Mouse (Mus musculus) limb, embryonic 14.5 days (tissue): Measurements from ENCODE around the gene Prdx5. TPM values are rescaled to one million over a fixed set of nuclear protein-coding genes. Genes with fewer than 3 reads are reported as not detected.

Experiments used
- ATAC-seq: fragments of 200-750 bp; cut with Nextera tagmentation; 2 replicates; pipeline ENCODE4 v1.8.0; 2017; ENCODE audit warnings: low read depth, moderate number of reproducible peaks, moderate TSS enrichment; ENCODE audit not compliant: low FRiP score
- DNase-seq: peaks from one replicate; pipeline ENCODE4 v3.0.0-alpha.2; 2015; ENCODE audit warnings: low spot score
- H3K27ac ChIP-seq: fragments of 300-500 bp; sonication (generic); replicated peaks from 2 replicates; pipeline ENCODE4 v1.5.1; 2014; ENCODE audit warnings: low read depth, mild to moderate bottlenecking, low read length, moderate library complexity, mixed read lengths
- H3K27me3 ChIP-seq: fragments of 300-500 bp; sonication (generic); 2 replicates; pipeline ENCODE4 v1.6.1; 2014; ENCODE audit warnings: low read length, mixed read lengths; ENCODE audit not compliant: control insufficient read depth, insufficient read depth
- H3K36me3 ChIP-seq: fragments of 300-500 bp; sonication (generic); 2 replicates; pipeline ENCODE4 v1.6.1; 2014; ENCODE audit warnings: mild to moderate bottlenecking, low read length, moderate library complexity, mixed read lengths; ENCODE audit not compliant: control insufficient read depth, insufficient read depth
- H3K4me1 ChIP-seq: fragments of 300-500 bp; sonication (generic); 2 replicates; pipeline ENCODE4 v1.6.1; 2014; ENCODE audit warnings: antibody characterized with exemption, low read length, mixed read lengths; ENCODE audit not compliant: control insufficient read depth, insufficient read depth
- H3K4me2 ChIP-seq: fragments of 300-500 bp; sonication (generic); replicated peaks from 2 replicates; pipeline ENCODE4 v1.6.1; 2014; ENCODE audit warnings: low read depth, mild to moderate bottlenecking, low read length, moderate library complexity; ENCODE audit not compliant: severe bottlenecking
- H3K4me3 ChIP-seq: fragments of 300-500 bp; sonication (generic); replicated peaks from 2 replicates; pipeline ENCODE4 v1.5.1; 2014; ENCODE audit warnings: low read length
- H3K9ac ChIP-seq: fragments of 300-500 bp; sonication (generic); 2 replicates; pipeline ENCODE4 v1.6.1; 2014; ENCODE audit warnings: mild to moderate bottlenecking, low read depth, low read length, moderate library complexity; ENCODE audit not compliant: severe bottlenecking
- H3K9me3 ChIP-seq: fragments of 300-500 bp; sonication (generic); 2 replicates; pipeline ENCODE4 v1.6.1; 2016; ENCODE audit warnings: low read length; ENCODE audit not compliant: control insufficient read depth
- POLR2A ChIP-seq: fragments of 200-500 bp; IDR thresholded peaks from 2 replicates; pipeline ENCODE4 v1.8.0; 2012; ENCODE audit warnings: inconsistent platforms, mild to moderate bottlenecking, moderate library complexity, borderline replicate concordance; ENCODE audit not compliant: insufficient read depth, insufficient read length; ENCODE audit errors: extremely low read depth
- WGBS: fragments of 180-500 bp; shearing (Covaris S2); extraction: QIAGEN DNeasy Blood & Tissue Kit; methylation state at CpG from one replicate; pipeline ENCODE4 v1.1.7; 2014; 5-methylcytosine and 5-hydroxymethylcytosine counted together
- polyA plus RNA-seq, 2 experiments: library from polyadenylated mRNA; depleted of rRNA in 1 of 2; stranded (reverse) in 1 of 2; unstranded in 1 of 2; fragments of >200 nt; fragmentation: Nextera tagmentation in 1 of 2; extraction: Ambion mirVana in 1 of 2; gene quantifications; 2 replicates each; pipeline versions ENCODE4 v1.2.1 to v1.2.3; 2012 to 2014

The Prdx5 gene
- polyA plus RNA-seq, 2 experiments, result 173 to 269 TPM

DNA sequence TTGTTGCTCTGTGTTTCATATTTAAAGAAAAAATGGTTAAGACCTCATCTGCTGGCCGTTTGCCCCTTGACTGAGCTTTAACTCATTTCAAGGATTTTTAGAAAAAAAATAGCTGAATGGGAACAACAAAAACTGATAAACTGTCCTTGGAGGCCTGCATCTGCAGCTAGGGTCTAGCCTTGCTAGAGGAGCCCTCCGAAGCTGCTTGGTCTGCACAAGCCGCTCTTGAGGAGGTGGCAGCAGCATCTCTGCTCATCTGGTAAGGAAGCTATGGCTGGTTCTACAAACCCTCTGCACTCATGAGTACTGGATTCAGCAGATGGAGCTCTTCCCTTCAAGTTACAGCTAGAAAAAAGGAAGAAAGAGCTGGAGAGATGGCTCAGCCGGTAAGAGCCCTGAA, 31.9 kb downstream of the Prdx5 start:
- no peaks in the 10 kb centered on the region for H3K27me3 ChIP-seq
- no peaks in the 10 kb centered on the region for H3K36me3 ChIP-seq
- WGBS, result 86% methylated on average over 4 of the region's 4 CpGs
- no peaks in the 10 kb centered on the region for H3K4me1 ChIP-seq
- H3K4me3 ChIP-seq, result no peak overlapping the region
- DNase-seq (no peak), ATAC-seq (no peak)
- no peak overlapping the region for H3K9ac ChIP-seq
- H3K27ac ChIP-seq, result no peak overlapping the region
- H3K4me2 ChIP-seq, result no peak overlapping the region
- H3K9me3 ChIP-seq, result peaks cover 4% of the 10 kb centered on the region; the same call in 1 of the 2 replicates
- no peak for TF ChIP-seq POLR2A

DNA sequence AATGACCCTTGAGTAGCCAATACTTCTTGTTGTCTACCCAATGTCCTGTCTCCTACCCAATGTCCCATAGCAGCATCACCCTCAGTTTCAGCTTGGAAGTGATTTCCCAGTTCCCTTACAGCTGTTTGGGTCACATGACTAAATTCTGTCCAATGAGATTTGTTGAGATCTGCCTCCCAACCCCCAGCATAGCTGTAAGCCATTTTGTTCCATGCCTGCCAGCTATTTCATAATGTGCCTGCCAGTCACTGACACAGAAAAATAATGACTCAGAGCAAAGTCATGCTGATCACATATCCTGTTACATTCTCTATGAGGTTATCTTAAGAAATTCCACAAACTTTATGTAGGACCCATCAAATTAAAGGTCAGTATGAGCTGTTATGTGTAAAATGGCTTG, 33.1 kb downstream of the Prdx5 start:
- DNase-seq (no peak), ATAC-seq (no peak)
- Histone ChIP-seq H3K9ac (no peak overlapping the region), H3K4me2 (no peak overlapping the region), H3K4me3 (no peak overlapping the region), H3K36me3 (no peaks in the 10 kb centered on the region), H3K27me3 (no peaks in the 10 kb centered on the region), H3K4me1 (no peaks in the 10 kb centered on the region), H3K9me3 (peaks cover 4% of the 10 kb centered on the region; the same call in 1 of the 2 replicates), H3K27ac (no peak overlapping the region)
- no peak for TF ChIP-seq POLR2A

DNA sequence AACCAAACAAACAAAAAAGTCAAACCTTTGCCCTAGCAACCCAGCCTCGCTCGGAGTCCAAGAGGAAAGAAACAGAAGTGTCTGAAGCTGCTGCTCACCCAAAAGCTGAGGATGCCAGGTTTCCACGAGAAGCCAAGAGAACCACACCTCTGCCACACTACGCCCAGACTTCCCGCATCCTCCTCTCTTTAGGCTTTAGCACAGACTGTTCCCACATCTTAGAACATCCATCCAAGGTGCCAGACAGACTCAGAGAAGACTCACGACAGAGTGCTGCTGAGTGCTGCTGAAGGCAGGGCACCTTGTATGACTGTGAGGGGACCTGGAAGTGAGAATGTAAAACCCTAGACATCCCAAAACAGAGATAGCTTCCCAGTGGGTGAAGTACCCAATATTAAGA, 34.1 kb downstream of the Prdx5 start:
- Histone ChIP-seq H3K27me3 (no peaks in the 10 kb centered on the region), H3K36me3 (no peaks in the 10 kb centered on the region), H3K4me2 (no peak overlapping the region), H3K9me3 (peaks cover 4% of the 10 kb centered on the region; the same call in 1 of the 2 replicates), H3K9ac (no peak overlapping the region), H3K4me3 (no peak overlapping the region), H3K4me1 (no peaks in the 10 kb centered on the region), H3K27ac (no peak overlapping the region)
- WGBS, result 84% methylated on average over 6 of the region's 6 CpGs
- TF ChIP-seq POLR2A, result no peak
- no peak for ATAC-seq
- DNase-seq, result no peak

DNA sequence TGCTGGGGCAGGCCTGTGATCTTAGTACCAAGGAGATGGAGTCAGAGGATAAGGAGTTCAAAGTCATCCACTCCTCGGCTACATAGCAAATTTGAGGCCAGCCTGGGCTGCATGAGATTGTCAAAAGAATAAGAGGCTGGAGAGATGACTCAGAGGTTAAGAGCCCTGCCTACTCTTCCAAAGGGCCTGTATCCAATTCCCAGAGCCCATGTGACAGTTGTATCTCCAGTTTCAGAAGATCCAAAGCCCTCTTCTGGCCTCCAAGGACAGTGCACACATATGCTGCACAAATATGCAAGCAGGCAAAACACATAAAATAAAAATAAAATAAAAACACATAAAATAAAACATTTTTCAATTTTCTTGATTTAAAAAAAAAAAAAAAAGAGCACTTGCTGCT, 35.6 kb downstream of the Prdx5 start:
- H3K9ac ChIP-seq, result no peak overlapping the region
- no peaks in the 10 kb centered on the region for H3K9me3 ChIP-seq
- H3K27ac ChIP-seq, result no peak overlapping the region
- no peak overlapping the region for H3K4me2 ChIP-seq
- no peak for DNase-seq
- no peak for ATAC-seq
- no peaks in the 10 kb centered on the region for H3K4me1 ChIP-seq
- WGBS, result 71% methylated on average over 1 of the region's 1 CpGs
- no peaks in the 10 kb centered on the region for H3K36me3 ChIP-seq
- no peaks in the 10 kb centered on the region for H3K27me3 ChIP-seq
- no peak overlapping the region for H3K4me3 ChIP-seq
- no peak for TF ChIP-seq POLR2A

DNA sequence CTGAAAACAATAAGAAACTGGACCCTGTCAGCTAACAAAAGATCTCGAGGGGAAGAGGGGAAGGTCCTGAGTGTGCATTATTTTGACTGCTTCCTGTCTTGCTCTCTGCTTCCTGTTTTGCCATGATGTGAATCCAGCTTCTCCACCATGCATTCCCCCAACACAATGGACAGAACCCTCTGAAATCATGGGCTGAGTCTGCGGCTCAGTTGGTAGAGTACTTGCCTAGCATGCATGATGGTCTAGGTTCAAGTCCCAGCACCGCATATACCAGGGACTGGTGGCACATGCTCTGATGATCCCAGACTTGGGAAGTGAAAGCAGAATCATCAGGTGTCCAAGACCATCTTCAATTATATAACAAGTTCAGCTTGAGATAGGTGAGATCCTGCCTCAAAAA, 37.2 kb downstream of the Prdx5 start:
- ATAC-seq, result no peak
- 78% methylated on average over 3 of the region's 3 CpGs for WGBS
- TF ChIP-seq POLR2A, result no peak
- Histone ChIP-seq H3K27ac (no peak overlapping the region), H3K36me3 (no peaks in the 10 kb centered on the region), H3K9me3 (no peaks in the 10 kb centered on the region), H3K4me1 (no peaks in the 10 kb centered on the region), H3K27me3 (no peaks in the 10 kb centered on the region), H3K9ac (no peak overlapping the region), H3K4me2 (no peak overlapping the region), H3K4me3 (no peak overlapping the region)
- no peak for DNase-seq
